25 mouse cellular contexts compared by ENCODE assay signal in the genomic region with DNA sequence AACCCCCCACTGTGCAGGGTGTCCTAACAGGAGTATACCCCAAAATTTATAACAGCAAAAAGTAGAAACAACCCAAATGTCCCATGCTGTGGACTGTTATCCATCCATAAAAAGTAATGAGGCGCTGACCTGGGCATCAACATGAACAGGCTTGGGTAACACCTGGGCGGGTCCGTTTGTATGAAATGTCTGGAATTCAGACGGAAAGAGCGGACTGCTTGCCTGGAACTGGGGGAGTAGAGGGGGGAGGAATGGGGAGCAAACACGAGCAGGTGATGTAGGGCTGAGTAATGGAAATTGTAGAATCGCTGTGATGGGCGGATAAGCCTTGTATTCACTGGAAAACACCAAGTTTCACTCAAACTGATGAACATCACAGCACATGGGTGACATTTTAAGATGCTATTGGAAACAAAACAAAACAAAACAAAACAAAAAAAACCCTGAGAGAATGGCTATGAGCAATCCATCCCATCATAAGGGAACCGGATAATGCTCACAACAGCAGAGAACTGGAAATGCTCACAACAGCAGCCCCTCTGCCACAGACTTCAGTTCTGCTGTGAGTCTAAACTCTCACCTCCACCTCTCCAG. TPM values are rescaled to one million over a fixed set of nuclear protein-coding genes. Genes with fewer than 3 reads are reported as not detected.
DNase-seq lines count a peak whose midpoint lies in the region; ATAC-seq and TF ChIP-seq lines count a peak whose summit lies in the region.
"Had no signal": no experiment of that assay in that cellular context is flagged by ENCODE, and none has a peak within 500 bp of the region (broad histone marks: within the 10 kb centered on the region; RNA-seq: fewer than 3 reads in every experiment).

No protein-coding gene starts in this region.

- H3K27me3 ChIP-seq in forebrain, embryonic 15.5 days, result no peaks in the 10 kb centered on the region
- H3K27me3 ChIP-seq: CH12.LX; heart, embryonic 12.5 days; liver, embryonic 15.5 days; neural tube, embryonic 15.5 days had no signal

- no peaks in the 10 kb centered on the region for H3K36me3 ChIP-seq in forebrain, embryonic 15.5 days
- H3K36me3 ChIP-seq: neural tube, embryonic 15.5 days had no signal

- peak; percentile 18 for DNase-seq in adrenal gland, adult 2 months
- DNase-seq in adrenal gland, adult 18-20 months (ENCODE audit: low spot score in 2 of 2), result no peak
- DNase-seq in lung, adult 18-20 months, result peak; percentile 38 to 42
- DNase-seq in lung, adult 2 months, result no peak
- no peak for DNase-seq in ovary, adult 18-20 months (ENCODE audit: low spot score)
- DNase-seq: cerebellum, adult 11 months; cerebellum, postnatal 10 days; forebrain, postnatal 0 days; gastrocnemius, postnatal 25 days; heart, adult 18-20 months; heart, postnatal 10 days; liver had no signal

- peak; percentile 37 for ATAC-seq in CD4-positive, CD25-positive, alpha-beta regulatory T cell, adult 4 months
- peak; percentile 40 for ATAC-seq in inflammation-experienced regulatory T-cells, adult 6 months
- no peak for ATAC-seq in forebrain, embryonic 15.5 days (replicated peaks)
- ATAC-seq: forebrain, postnatal 0 days; hindbrain, embryonic 16.5 days; intestine, postnatal 0 days had no signal

- no peak for TF ChIP-seq CTCF in lung, adult 2 months (IDR thresholded peaks at IDR 0.05; ENCODE audit: insufficient read depth, low read length)

- no peak overlapping the region for H3K27ac ChIP-seq in forebrain, embryonic 15.5 days (replicated peaks)
- H3K27ac ChIP-seq: forebrain, embryonic 10.5 days; hindbrain, embryonic 10.5 days; limb, embryonic 10.5 days; liver, embryonic 15.5 days; neural tube, embryonic 15.5 days had no signal

- H3K9ac ChIP-seq in forebrain, embryonic 15.5 days (replicated peaks), result no peak overlapping the region
- H3K9ac ChIP-seq: forebrain, postnatal 0 days; heart, embryonic 12.5 days; liver, embryonic 15.5 days; neural tube, embryonic 15.5 days had no signal

- no peak for TF ChIP-seq POLR2A in lung, adult 2 months (IDR thresholded peaks at IDR 0.05; ENCODE audit: borderline replicate concordance, extremely low read depth, low read depth, low read length)

- no peaks in the 10 kb centered on the region for H3K9me3 ChIP-seq in forebrain, embryonic 15.5 days
- H3K9me3 ChIP-seq: limb, embryonic 10.5 days; neural tube, embryonic 15.5 days had no signal

- H3K4me1 ChIP-seq in lung, adult 2 months (ENCODE audit: control insufficient read depth, insufficient read depth, low read length), result 0 out of 2 replicates have a peak, but pooled peaks cover 3% of the 10 kb centered on the region
- H3K4me1 ChIP-seq in forebrain, embryonic 15.5 days, result no peaks in the 10 kb centered on the region
- H3K4me1 ChIP-seq: forebrain, embryonic 10.5 days; hindbrain, embryonic 10.5 days; liver, embryonic 15.5 days; neural tube, embryonic 15.5 days had no signal

- no peak overlapping the region for H3K4me3 ChIP-seq in lung, adult 2 months (replicated peaks; ENCODE audit: extremely low read depth, low read depth, low read length)
- no peak overlapping the region for H3K4me3 ChIP-seq in forebrain, embryonic 15.5 days
- H3K4me3 ChIP-seq: forebrain, embryonic 10.5 days; heart, embryonic 12.5 days; hindbrain, embryonic 10.5 days; limb, embryonic 10.5 days; liver, embryonic 15.5 days; neural tube, embryonic 15.5 days had no signal

- H3K4me2 ChIP-seq in forebrain, embryonic 15.5 days (replicated peaks), result no peak overlapping the region
- H3K4me2 ChIP-seq: heart, embryonic 12.5 days; liver, embryonic 15.5 days; midbrain, embryonic 11.5 days; neural tube, embryonic 15.5 days had no signal

- WGBS in lung, adult 2 months, result 75% methylated on average over 9 of the region's 9 CpGs
- 94% methylated on average over 9 of the region's 9 CpGs for WGBS in forebrain, embryonic 15.5 days

RNA-seq across cellular contexts. Expression of a gene that starts 26.5 kb away (rescaled TPM):
- 10 to 100 TPM; 72.9 to 82.5 TPM for total RNA-seq in adrenal gland, adult 2 months (2021)
- polyA plus RNA-seq in adrenal gland, adult 2 months (2012; rRNA removed), result 19.1 and 30.8 TPM in 2 replicates
- total RNA-seq in adrenal gland, adult 18-20 months (2021), result 10 to 100 TPM; 87.0 to 94.9 TPM
- 4.9 and 5.9 TPM in 2 replicates for polyA plus RNA-seq in lung, adult 2 months (2012; rRNA removed)
- polyA plus RNA-seq in CD4-positive, CD25-positive, alpha-beta regulatory T cell, adult 4 months (2017; shearing (Covaris generic)), result 10 to 100 TPM; 13.2 to 19.0 TPM
- polyA plus RNA-seq in inflammation-experienced regulatory T-cells, adult 6 months (2017; shearing (Covaris generic)), result 10 to 100 TPM in 2 of 3 experiments, 1 to 10 TPM in 1; 8.5 to 21.4 (median 11.4) TPM
- 32.4 and 37.5 TPM in 2 replicates for polyA plus RNA-seq in forebrain, embryonic 15.5 days (2015; fragmentation: Nextera tagmentation; extraction: Ambion mirVana)

Comparison
In these comparisons a context has a peak if more than half of its experiments do, and no peak if none do; other contexts are left out.
1. DNase-seq: peak in adrenal gland, adult 2 months (single experiment) and lung, adult 18-20 months (2 of 2); none in adrenal gland, adult 18-20 months (0 of 2), lung, adult 2 months (single experiment) and ovary, adult 18-20 months (single experiment).